Mouse (Mus musculus) ES-Bruce4 (cell line): ENCODE results near the gene Bicdl1. TPM values are rescaled to one million over a fixed set of nuclear protein-coding genes. Genes with fewer than 3 reads are reported as not detected.

Experiments
- H3K27ac ChIP-seq: 2 replicates; pipeline ENCODE4 v1.5.1; 2012; ENCODE audit warnings: low read length, inconsistent platforms; ENCODE audit not compliant: insufficient read depth
- H3K27me3 ChIP-seq: 2 replicates; pipeline ENCODE4 v1.6.1; 2012; ENCODE audit warnings: mild to moderate bottlenecking, low read length, inconsistent platforms; ENCODE audit not compliant: control insufficient read depth, poor library complexity, insufficient read depth, severe bottlenecking
- H3K36me3 ChIP-seq: 2 replicates; pipeline ENCODE4 v1.6.1; 2012; ENCODE audit warnings: inconsistent platforms, mild to moderate bottlenecking, low read length, moderate library complexity; ENCODE audit not compliant: control insufficient read depth, poor library complexity, insufficient read depth, severe bottlenecking
- H3K4me1 ChIP-seq: one replicate; pipeline ENCODE4 v1.8.1; 2011; ENCODE audit warnings: low read length; ENCODE audit not compliant: control insufficient read depth, insufficient read depth
- H3K4me3 ChIP-seq: 2 replicates; pipeline ENCODE4 v1.5.1; 2011; ENCODE audit warnings: low read depth, mild to moderate bottlenecking, low read length
- H3K9ac ChIP-seq: 2 replicates; pipeline ENCODE4 v1.6.1; 2012; ENCODE audit warnings: low read depth, mild to moderate bottlenecking, inconsistent platforms; ENCODE audit not compliant: poor library complexity, severe bottlenecking
- H3K9me3 ChIP-seq: replicated peaks from 2 replicates; pipeline ENCODE4 v1.6.1; 2012; ENCODE audit warnings: mild to moderate bottlenecking, low read length, inconsistent platforms; ENCODE audit not compliant: control insufficient read depth, poor library complexity, insufficient read depth, severe bottlenecking
- CTCF ChIP-seq: IDR thresholded peaks from one replicate; pipeline ENCODE4 v1.8.1; 2011; ENCODE audit warnings: low read depth, low read length
- EP300 ChIP-seq: IDR thresholded peaks from 2 replicates; pipeline ENCODE4 v1.6.1; 2011; ENCODE audit warnings: low read depth, low read length; ENCODE audit not compliant: insufficient read depth
- POLR2A ChIP-seq: IDR thresholded peaks from one replicate; pipeline ENCODE4 v1.8.1; 2011; ENCODE audit warnings: low read length; ENCODE audit not compliant: insufficient read depth
- polyA plus RNA-seq: library from polyadenylated mRNA; stranded (reverse); fragments of >200 nt; gene quantifications from 2 replicates; pipeline ENCODE4 v1.2.4, GENCODE M21; 2011; ENCODE audit warnings: low read depth; ENCODE audit not compliant: missing spikeins, insufficient read depth, insufficient read length

The Bicdl1 gene
- polyA plus RNA-seq, 1 experiment: 34.0 TPM

DNA sequence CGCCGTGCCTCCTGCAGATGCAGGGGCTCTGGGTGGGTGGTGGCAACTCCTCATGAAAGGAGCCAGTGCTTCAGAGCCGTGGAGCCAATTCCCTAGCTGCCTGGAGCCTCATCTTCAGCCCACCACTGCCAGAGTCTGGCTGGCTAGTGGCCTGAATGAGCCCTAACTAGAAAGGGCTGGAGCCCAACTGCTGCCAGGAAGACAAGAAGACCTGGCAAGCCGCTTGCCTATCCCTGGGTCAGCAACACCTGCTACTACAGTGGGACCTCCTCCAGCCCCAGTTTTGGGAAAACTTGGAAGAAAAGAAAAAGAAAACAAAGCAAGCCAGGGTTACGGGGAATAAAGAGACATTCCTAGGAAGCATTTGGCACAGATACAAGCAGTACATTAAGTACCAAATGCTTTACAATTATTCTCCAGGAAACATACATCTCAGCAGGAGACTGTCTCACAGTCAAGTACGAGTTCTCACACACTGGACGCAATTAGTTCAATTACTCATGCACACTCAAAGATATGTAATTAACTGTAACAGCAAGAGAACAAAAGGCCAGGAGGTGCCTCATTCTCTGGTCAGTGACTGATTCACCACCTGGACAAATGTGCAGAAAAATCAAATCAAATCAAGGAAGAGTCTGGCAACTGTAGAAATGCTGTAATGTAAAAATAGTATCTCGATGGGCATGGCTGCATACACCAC is 64.9 kb downstream of the Bicdl1 start:
- Histone ChIP-seq H3K4me1 (no peaks in the 10 kb centered on the region), H3K4me3 (no peak overlapping the region), H3K27me3 (no peaks in the 10 kb centered on the region), H3K9ac (no peak overlapping the region), H3K36me3 (no peaks in the 10 kb centered on the region), H3K27ac (no peak overlapping the region), H3K9me3 (no peaks in the 10 kb centered on the region)
- TF ChIP-seq POLR2A: no peak
- TF ChIP-seq EP300: no peak
- no peak for TF ChIP-seq CTCF

DNA sequence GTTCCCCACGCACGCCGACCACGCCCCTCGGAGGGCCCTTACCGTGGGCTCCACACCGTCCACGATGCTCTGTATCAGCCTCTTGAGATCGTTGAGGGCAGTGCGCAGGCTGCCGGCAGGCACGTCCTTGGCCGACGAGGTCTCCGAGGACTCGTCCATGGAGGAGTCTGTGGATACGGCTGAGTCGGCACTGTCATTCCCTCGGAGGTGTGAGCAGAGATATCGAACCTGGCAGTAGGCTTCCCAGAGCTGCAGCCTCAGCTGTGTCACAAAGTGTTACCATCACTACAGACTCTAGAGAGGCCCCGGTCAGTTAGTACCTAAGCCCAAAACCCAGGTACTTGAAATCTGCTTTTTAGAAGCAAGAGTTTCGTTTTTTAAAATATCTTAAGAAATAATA is 68.8 kb downstream of the Bicdl1 start:
- no peak for TF ChIP-seq POLR2A
- TF ChIP-seq EP300: no peak
- TF ChIP-seq CTCF: no peak
- no peaks in the 10 kb centered on the region for H3K4me1 ChIP-seq
- H3K4me3 ChIP-seq: no peak overlapping the region
- no peaks in the 10 kb centered on the region for H3K9me3 ChIP-seq
- no peaks in the 10 kb centered on the region for H3K36me3 ChIP-seq
- H3K9ac ChIP-seq: no peak overlapping the region
- H3K27ac ChIP-seq: no peak overlapping the region
- H3K27me3 ChIP-seq: no peaks in the 10 kb centered on the region

DNA sequence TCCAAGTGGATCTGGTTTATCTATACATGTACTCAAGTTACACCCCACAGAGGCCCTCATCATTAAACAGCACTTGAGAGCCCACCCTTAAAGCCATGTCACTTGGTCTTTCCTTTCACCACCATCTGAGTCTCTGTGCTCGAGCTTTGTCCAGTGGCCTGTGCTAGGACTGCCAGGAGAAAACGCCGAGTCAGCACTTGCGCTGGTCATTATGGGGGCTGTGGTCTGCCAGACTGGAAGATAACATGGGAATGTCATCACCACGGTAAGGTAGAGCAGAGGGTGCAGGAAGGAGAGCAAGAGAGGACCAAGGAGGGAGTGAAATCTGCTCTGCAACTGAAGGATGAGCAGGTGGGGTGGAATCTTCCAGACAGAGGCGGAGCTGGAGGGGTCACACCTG is 73.1 kb downstream of the Bicdl1 start:
- H3K4me3 ChIP-seq: no peak overlapping the region
- H3K9me3 ChIP-seq: no peaks in the 10 kb centered on the region

DNA sequence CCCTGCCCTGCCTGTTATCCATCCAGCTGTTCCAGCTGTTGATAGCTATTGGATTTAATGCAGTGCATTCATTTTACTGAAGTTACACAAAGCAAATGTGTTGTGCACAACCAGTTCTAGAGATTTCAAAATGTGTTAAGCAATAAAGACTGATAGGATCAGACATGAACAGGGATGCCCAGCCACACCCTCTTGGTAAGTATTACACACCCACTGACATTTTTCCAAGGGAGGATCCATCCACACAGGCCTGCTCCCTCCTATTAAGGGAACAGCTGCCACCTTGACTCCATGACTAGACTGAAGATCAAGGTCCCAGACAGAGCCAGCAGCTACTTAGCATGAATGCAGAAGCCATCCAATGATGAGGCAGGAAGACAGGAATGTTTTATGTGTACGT is 74.2 kb downstream of the Bicdl1 start:
- Histone ChIP-seq H3K27ac (no peak overlapping the region), H3K27me3 (no peaks in the 10 kb centered on the region), H3K36me3 (no peaks in the 10 kb centered on the region), H3K9ac (no peak overlapping the region), H3K9me3 (no peaks in the 10 kb centered on the region), H3K4me3 (no peak overlapping the region), H3K4me1 (no peaks in the 10 kb centered on the region)
- no peak for TF ChIP-seq POLR2A
- TF ChIP-seq EP300: no peak
- TF ChIP-seq CTCF: no peak

More for the DNA sequence above, 73.1 kb downstream of the Bicdl1 start:
- Histone ChIP-seq H3K9ac (no peak overlapping the region), H3K4me1 (no peaks in the 10 kb centered on the region), H3K27me3 (no peaks in the 10 kb centered on the region), H3K36me3 (no peaks in the 10 kb centered on the region), H3K27ac (no peak overlapping the region)
- TF ChIP-seq EP300 (no peak), CTCF (no peak), POLR2A (no peak)

DNA sequence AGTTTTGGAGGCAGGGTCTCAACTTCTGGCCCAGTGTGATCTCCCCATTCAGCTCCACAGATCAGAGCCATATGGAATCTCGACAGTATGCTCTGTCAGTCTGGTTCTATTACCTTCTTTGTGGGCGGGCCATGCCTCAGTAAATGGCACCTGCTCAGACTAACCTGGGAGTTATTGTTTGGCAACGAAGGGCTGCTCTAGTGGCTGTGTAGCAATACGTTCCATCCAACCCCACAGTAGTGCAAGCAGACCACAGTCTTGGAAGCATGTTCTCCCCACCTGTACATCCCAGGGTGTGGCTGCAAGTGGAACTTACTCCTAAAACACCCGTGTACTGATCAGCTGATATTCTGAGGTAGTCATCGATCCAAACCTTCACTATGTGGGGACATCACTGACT is 74.7 kb downstream of the Bicdl1 start:
- Histone ChIP-seq H3K4me1 (no peaks in the 10 kb centered on the region), H3K9me3 (no peaks in the 10 kb centered on the region), H3K36me3 (no peaks in the 10 kb centered on the region), H3K9ac (no peak overlapping the region), H3K4me3 (no peak overlapping the region), H3K27ac (no peak overlapping the region), H3K27me3 (no peaks in the 10 kb centered on the region)
- TF ChIP-seq CTCF (no peak), POLR2A (no peak), EP300 (no peak)

DNA sequence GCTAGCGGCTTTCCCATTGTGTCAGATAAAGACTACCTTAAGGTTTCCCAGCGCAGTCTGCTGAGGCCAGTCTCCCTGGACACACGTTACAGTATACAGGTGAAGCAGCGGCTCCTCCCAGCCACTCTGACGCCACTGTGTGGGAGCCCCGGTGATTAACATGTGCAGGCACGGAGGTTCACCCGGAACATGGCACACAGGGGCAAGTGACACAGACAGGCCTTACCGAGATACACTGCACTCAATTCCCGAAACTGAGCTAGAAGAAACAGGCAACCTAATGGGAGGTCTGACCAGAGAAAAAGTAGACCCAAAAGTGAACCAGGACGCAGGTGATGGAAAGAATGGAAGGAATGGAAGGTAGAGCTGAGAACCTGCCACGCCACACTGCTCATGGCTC is 77.6 kb downstream of the Bicdl1 start:
- no peak for TF ChIP-seq POLR2A
- TF ChIP-seq EP300: no peak
- TF ChIP-seq CTCF: no peak
- no peaks in the 10 kb centered on the region for H3K9me3 ChIP-seq
- H3K27ac ChIP-seq: no peak overlapping the region
- no peaks in the 10 kb centered on the region for H3K36me3 ChIP-seq
- no peak overlapping the region for H3K9ac ChIP-seq
- H3K4me3 ChIP-seq: no peak overlapping the region
- no peaks in the 10 kb centered on the region for H3K4me1 ChIP-seq
- no peaks in the 10 kb centered on the region for H3K27me3 ChIP-seq
